Mouse (Mus musculus) embryonic stem cell, embryonic (primary cell): ENCODE measurements around the gene Elp4.

Source experiments
- CTCF ChIA-PET, 4 experiments: fragments of 300-600 bp in 2 of 4; fragments of 350-600 bp in 2 of 4; sonication (Branson Sonifier 250); formaldehyde crosslinking; loops; one replicate each; lab custom pipeline; 2022; ENCODE audit warnings: inconsistent platforms in 2 of 4; lab: Charles Lee
- POLR2A ChIA-PET, 4 experiments: fragments of 300-600 bp in 2 of 4; fragments of 350-600 bp in 2 of 4; sonication (Branson Sonifier 250); formaldehyde crosslinking; loops; one replicate each; lab custom pipeline; 2022; ENCODE audit warnings: antibody characterized with exemption in 4 of 4, inconsistent platforms in 1 of 4; lab: Charles Lee

Gene Elp4

GRCm38 (mm10) chr2:105662121-105662520, 242.2 kb downstream of the Elp4 start:
- ChIA-PET POLR2A (interaction anchor here in 3 of 4 experiments (0.6 to 1.1 kb wide), 6 partner anchors 15 to 607 kb away, joined by 3 to 8 read pairs (median 4); no protein-coding TSS in a partner anchor), CTCF (no interaction called here)

GRCm38 (mm10) chr2:105661623-105662066, 242.7 kb downstream of the Elp4 start:
- CTCF ChIA-PET, result no interaction called here
- POLR2A ChIA-PET, result interaction anchor here in 2 of 4 experiments (0.6 to 1.1 kb wide), 5 partner anchors 8 to 607 kb away, joined by 3 to 8 read pairs (median 4); partner anchors contain the start of gene Pax6 (in 1 of the 2)

- ChIA-PET CTCF (no interaction called here), POLR2A (interaction anchor here in 2 of 4 experiments (0.6 to 1.0 kb wide), 2 partner anchors 9 to 30 kb away, joined by 5 to 6 read pairs; partner anchors contain the start of gene Pax6 (in 1 of the 2))
Measured at GRCm38 (mm10) chr2:105660874-105661622, 243.3 kb downstream of the Elp4 start.

GRCm38 (mm10) chr2:105659926-105660873, 244.2 kb downstream of the Elp4 start:
- ChIA-PET POLR2A (interaction anchor here in 2 of 4 experiments (0.7 to 1.3 kb wide), 3 partner anchors 10 to 66 kb away, joined by 3 to 6 read pairs (median 3); partner anchors contain the start of gene Pax6 (in 1 of the 2)), CTCF (no interaction called here)

DNA sequence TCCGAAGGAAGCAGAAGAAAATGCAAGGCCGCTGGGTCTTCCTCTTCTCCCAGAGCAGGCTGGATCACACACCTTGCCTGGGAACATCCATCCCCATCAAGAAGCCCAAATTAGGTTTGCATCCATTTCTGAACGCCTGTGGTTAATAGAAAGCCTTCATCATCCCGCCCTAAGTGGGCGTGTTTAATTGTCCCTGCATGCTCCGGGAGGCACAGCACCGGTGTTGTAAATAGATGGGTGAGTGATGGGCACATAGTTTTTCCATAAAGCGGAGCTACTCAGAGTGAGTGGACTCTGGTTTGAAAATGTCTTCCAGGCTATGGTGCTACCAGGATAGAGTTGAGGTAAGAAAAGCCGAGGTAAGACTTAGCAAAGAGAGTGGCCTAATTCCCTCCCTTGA, 245.0 kb downstream of the Elp4 start:
- CTCF ChIA-PET, result no interaction called here
- POLR2A ChIA-PET, result interaction anchor here in 1 of 4 experiments (1.3 kb wide), 1 partner anchor 23 kb away, joined by 3 read pairs; no protein-coding TSS in a partner anchor

- POLR2A ChIA-PET, result interaction anchor here in 2 of 4 experiments (0.6 to 0.7 kb wide), 2 partner anchors 26 to 659 kb away, joined by 3 to 4 read pairs; no protein-coding TSS in a partner anchor
- CTCF ChIA-PET, result interaction anchor here in 1 of 4 experiments (0.7 kb wide), 1 partner anchor 288 kb away, joined by 3 read pairs; no protein-coding TSS in a partner anchor
Measured at GRCm38 (mm10) chr2:105656456-105656855, 247.9 kb downstream of the Elp4 start.
